Comparison of ENCODE assay signal across 8 mouse cellular contexts in genomic region chr15:101006251-101007040, GRCm38 (mm10). TPM values are rescaled to one million over a fixed set of nuclear protein-coding genes. Genes with fewer than 3 reads are reported as not detected.
DNase-seq lines count a peak whose midpoint lies in the region; ATAC-seq lines count a peak whose summit lies in the region.

No protein-coding gene starts in this region.

- ATAC-seq in CD4-positive, CD25-positive, alpha-beta regulatory T cell, adult 4 months: no peak
- 0 out of 2 replicates have a peak, but pooled peaks have one; percentile 49 for ATAC-seq in erythroid progenitor cell, adult 5-6 weeks (replicated peaks; ENCODE audit: low FRiP score, poor library complexity, severe bottlenecking)

- intact Hi-C loops in heart, postnatal 14 days (cut with DNase I): no loop called here

- DNase-seq in CD4-positive, CD25-positive, alpha-beta regulatory T cell, adult 2 months (ENCODE audit: low read depth, low spot score): peak; percentile 30
- peak; percentile 30 to 54 for DNase-seq in heart, postnatal 14 days
- DNase-seq in kidney, postnatal 4 days: peak; percentile 65 to 74
- peak; percentile 65 for DNase-seq in mesoderm, embryonic 11.5 days (ENCODE audit: low read depth, low spot score)
- peak; percentile 62 for DNase-seq in urinary bladder, postnatal 14 days (ENCODE audit: low spot score)
- no peak for DNase-seq in layer of hippocampus, adult 9-11 months

RNA-seq across cellular contexts. Expression of gene Gm47841, which starts 40.8 kb away (rescaled TPM):
- not detected for polyA plus RNA-seq in CD4-positive, CD25-positive, alpha-beta regulatory T cell, adult 4 months (2017; shearing (Covaris generic))
- total RNA-seq in erythroid progenitor cell, adult 5-6 weeks (2015; ENCODE audit: low replicate concordance): not detected in 2 replicates
- not detected in 2 replicates for total RNA-seq in erythroid progenitor cell, adult 5-6 weeks (2017; ENCODE audit: low replicate concordance)
- not detected for total RNA-seq in heart, postnatal 14 days (2021)
